Mouse (Mus musculus) gastrocnemius, adult 2 months (tissue): ENCODE measurements around the gene Mgst3. TPM values are rescaled to one million over a fixed set of nuclear protein-coding genes. Genes with fewer than 3 reads are reported as not detected.
A peak's percentile ranks its signal among the peaks of the same experiment; 100 is the strongest.

Experiments
- DNase-seq: peaks from one replicate; pipeline ENCODE4 v3.0.0; 2022
- H3K27ac ChIP-seq: fragments of 200-600 bp; 2 replicates; pipeline ENCODE4 v1.8.1; 2022; ENCODE audit warnings: mild to moderate bottlenecking
- H3K4me3 ChIP-seq: fragments of 200-600 bp; 2 replicates; pipeline ENCODE4 v1.8.1; 2022; ENCODE audit warnings: mild to moderate bottlenecking, moderate library complexity
- CTCF ChIP-seq: fragments of 200-600 bp; IDR thresholded peaks from 2 replicates; pipeline ENCODE4 v1.8.1; 2022; ENCODE audit warnings: antibody characterized with exemption, mild to moderate bottlenecking, moderate library complexity
- intact Hi-C: fragments of 180-260 bp; cut with DNase I; formaldehyde crosslinking; loops from one replicate; pipeline ENCODE4 v1.15.1; 2025
- microRNA-seq: library from miRNA; unstranded; fragments of <30 nt; microRNA quantifications from one replicate; pipeline ENCODE4 v1.2.0, GENCODE M21; 2021
- total RNA-seq, 2 experiments: library from RNA; stranded (reverse); gene quantifications; 2 replicates each; pipeline ENCODE4 v1.2.3; 2021

Gene Mgst3
- total RNA-seq, 2 experiments from 2014 or later = 147 to 151 TPM

DNA sequence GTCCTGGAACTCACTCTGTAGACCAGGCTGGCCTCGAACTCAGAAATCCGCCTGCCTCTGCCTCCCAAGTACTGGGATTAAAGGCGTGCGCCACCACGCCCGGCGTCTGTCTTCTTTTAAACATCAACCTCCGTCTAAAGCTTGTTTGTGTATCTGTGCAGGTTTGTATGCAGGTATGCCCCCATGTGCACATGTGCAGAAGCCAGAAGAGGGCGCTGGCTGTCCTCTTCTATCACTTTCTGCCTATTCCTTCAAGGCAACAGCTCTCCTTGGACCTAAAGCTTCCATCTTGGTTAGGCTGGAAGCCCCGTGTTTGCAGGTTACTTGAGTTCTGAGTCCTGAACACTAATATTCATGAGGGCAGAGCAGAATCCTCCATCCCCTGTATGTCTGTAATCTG is 50.8 kb downstream of the Mgst3 start:
- intact Hi-C loops = no loop called here
- TF ChIP-seq CTCF = no peak
- H3K27ac ChIP-seq = no peak overlapping the region
- no peak overlapping the region for H3K4me3 ChIP-seq
- DNase-seq = no peak

DNA sequence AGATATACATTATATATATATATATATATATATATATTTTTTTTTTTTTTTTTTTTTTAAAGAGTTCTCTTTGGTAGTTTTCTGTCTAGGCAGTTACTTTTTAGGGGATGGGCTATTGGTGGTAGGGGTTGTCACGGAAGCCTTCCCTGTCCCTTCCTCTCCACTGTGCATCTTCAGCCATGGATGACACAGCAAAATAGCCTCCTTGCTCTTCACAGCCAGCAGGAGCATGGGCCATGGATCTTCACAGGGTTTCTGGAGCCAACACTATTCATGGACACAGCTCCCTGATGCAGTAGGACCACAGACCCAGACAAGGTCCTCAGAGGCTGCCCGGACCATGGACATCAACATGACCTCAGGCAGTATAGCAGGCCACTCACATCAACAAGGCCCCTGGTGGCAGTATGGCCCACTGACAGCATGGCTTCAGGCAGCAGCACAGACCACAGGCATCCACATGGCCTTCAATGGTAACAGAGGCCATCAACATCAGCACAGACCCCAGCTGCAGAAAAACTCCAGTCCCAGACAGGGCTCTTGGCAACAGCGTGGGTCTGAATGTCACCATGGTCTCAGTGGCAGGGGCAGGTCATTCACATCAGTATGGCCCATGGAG is 52.6 kb downstream of the Mgst3 start:
- intact Hi-C loops = no loop called here
- no peak for TF ChIP-seq CTCF
- no peak overlapping the region for H3K27ac ChIP-seq
- no peak for DNase-seq
- no peak overlapping the region for H3K4me3 ChIP-seq

GRCm38 (mm10) chr1:167340111-167340787 is 53.4 kb downstream of the Mgst3 start:
- no peak for DNase-seq
- intact Hi-C loops = no loop called here
- no peak for TF ChIP-seq CTCF

GRCm38 (mm10) chr1:167339177-167339781 is 54.4 kb downstream of the Mgst3 start:
- Histone ChIP-seq H3K27ac (no peak overlapping the region), H3K4me3 (no peak overlapping the region)
- no peak for DNase-seq
- intact Hi-C loops = no loop called here
- no peak for TF ChIP-seq CTCF

More at GRCm38 (mm10) chr1:167340111-167340787, 53.4 kb downstream of the Mgst3 start:
- Histone ChIP-seq H3K4me3 (peak overlapping the region; percentile 70), H3K27ac (no peak overlapping the region; the same call in 1 of the 2 replicates)

DNA sequence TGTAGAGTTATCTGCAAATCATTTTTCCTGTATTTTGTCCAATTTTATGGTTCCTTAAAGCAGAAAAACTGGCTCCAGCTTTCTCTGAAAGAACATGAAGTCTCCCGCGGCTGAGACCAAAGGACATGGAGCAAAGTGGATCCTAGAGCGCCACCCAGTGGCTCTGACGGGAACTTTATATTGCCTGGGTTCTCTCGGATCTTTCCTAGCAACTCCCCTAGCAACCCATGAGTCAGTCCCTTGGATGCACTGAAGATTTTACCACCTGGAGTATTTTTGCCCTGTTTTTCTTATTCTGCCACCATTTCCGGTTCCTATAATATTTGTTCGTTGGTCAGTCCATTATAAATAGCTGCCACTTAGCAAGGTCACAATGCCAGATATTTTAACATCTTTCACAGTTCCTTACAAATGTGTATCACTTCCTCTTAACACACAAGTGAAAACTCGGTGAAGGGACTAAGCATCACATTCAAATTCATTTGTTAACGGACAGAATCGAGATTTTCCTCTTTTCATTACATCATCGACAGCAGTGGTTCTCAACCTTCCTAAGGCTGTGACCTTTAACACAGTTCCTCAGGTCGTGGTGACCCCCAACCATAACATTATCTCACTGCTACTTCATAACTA is 56.1 kb downstream of the Mgst3 start:
- peak; percentile 81 for DNase-seq
- Histone ChIP-seq H3K4me3 (no peak overlapping the region), H3K27ac (no peak overlapping the region)
- peak; percentile 94 for TF ChIP-seq CTCF
- intact Hi-C loops = loop anchor here (1.0 kb wide), 1 partner anchor 117 kb away; no protein-coding TSS in a partner anchor

- TF ChIP-seq CTCF = no peak
These were observed 57.2 kb downstream of the Mgst3 start for GRCm38 (mm10) chr1:167336398-167336797.

GRCm38 (mm10) chr1:167331106-167331505 is 62.5 kb downstream of the Mgst3 start:
- intact Hi-C loops = no loop called here
- DNase-seq = peak; percentile 24
- TF ChIP-seq CTCF = no peak
- Histone ChIP-seq H3K4me3 (no peak overlapping the region), H3K27ac (peak overlapping the region; percentile 24; the same call in 1 of the 2 replicates)

More at GRCm38 (mm10) chr1:167336398-167336797, 57.2 kb downstream of the Mgst3 start:
- Histone ChIP-seq H3K27ac (no peak overlapping the region), H3K4me3 (no peak overlapping the region)
- intact Hi-C loops = no loop called here
- no peak for DNase-seq

DNA sequence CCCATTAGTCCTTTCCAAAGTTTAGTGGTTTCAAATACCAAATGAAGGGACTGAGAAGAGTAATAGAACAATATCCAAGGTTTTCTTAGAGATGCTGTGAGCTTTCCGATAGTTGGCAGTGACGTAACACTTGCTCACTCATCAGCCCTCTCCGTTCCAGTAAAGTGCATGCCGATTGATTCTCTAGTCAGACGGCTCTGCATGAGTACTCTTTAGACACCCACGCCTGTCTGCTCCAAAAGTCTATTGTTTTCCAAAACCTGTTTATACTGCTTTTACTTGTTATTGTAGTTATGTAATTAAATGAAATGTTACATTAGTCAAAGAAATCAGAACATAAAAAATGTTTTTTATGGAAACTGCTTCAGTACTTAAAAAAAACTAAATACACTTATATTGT is 64.9 kb downstream of the Mgst3 start:
- no peak for TF ChIP-seq CTCF
- intact Hi-C loops = no loop called here

More for the DNA sequence above, 64.9 kb downstream of the Mgst3 start:
- no peak for DNase-seq
- Histone ChIP-seq H3K4me3 (no peak overlapping the region), H3K27ac (no peak overlapping the region)

Small RNA genes lying within 50 kb of the gene (microRNA-seq; reads per million reads assigned to microRNA genes)
- gene Gm25911 = not detected

Other genes with a start within 250 kb of the Mgst3 start
- 10 to 100 TPM; 14.1 to 22.4 TPM for gene Uck2, start 108.5 kb downstream of the Mgst3 start, total RNA-seq
- 10 to 100 TPM; 33.2 to 40.4 TPM for gene Tmco1, start 85.5 kb downstream of the Mgst3 start, total RNA-seq
- 1 to 10 TPM; 4.1 to 5.8 TPM for gene Aldh9a1, start 43.9 kb downstream of the Mgst3 start, total RNA-seq
- gene Lrrc52, start 72.9 kb upstream of the Mgst3 start, total RNA-seq = 10 to 100 TPM in 1 of 2 experiments, 1 to 10 TPM in 1; 6.5 to 13.1 TPM
- gene Rxrg, start 204.5 kb upstream of the Mgst3 start, total RNA-seq = 10 to 100 TPM; 58.4 to 59.6 TPM